Mouse (Mus musculus) cerebellum, postnatal 25 days (tissue): ENCODE results near the gene Shkbp1.
A peak's percentile ranks its signal among the peaks of the same experiment; 100 is the strongest.

ENCODE experiments used
- DNase-seq, 2 experiments: peaks; one replicate each; pipeline ENCODE4 v3.0.0; 2021; ENCODE audit warnings: mixed read lengths in 2 of 2

Shkbp1 gene

DNA sequence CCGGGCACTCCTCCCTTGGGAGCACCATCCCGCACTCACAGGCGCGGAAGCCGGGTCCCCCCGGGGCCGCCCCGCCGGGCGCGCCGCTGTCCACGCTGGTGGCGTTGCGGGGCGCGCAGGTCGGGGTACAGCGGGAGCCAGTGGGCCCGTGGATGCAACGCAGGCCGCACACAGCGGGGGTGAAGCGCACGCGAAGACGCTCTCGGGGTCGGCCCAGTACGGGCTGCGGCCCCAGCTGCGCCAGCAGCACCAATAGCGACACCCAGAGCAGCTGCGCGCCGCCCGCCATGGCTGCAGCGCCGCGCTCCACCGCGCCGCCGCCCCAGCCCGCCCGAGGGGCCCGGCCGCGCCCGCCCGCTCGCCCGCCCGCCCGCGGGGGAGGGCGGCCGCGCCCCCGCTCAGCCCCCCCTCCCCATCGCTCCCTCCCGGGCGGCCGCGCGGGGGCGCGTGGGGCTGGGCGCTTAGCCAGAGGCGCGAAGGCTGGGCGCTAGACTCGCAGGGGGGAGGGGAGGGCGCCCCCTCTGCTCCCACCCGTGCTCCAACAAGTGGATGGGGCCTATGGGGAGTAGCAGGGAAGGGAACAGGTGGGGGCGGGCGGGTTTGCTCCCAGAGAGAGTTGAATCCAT lies 22.4 kb downstream of the Shkbp1 start:
- DNase-seq = no peak

GRCm38 (mm10) chr7:27332353-27333199 lies 23.2 kb downstream of the Shkbp1 start:
- DNase-seq = peak; percentile 77 to 88

DNA sequence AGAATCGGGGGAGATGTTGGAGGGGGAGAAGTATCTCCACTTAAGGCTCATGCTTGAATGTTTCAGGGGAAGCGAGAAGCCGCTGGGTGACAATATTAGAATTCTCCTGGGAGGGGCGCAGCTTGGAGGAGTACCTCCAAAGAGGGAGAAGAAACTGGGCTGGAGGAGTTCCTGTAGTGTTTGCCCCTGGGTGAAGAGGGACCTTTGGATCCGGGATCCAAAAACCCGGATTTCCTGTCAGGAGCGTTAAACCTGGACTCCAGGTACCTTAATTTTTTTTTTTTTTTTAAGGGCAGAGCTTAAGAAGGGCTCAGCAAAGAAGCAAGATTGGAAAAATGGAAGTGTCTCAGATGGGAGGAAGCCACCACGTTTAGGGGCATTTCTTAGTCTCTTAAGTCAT lies 24.0 kb downstream of the Shkbp1 start:
- no peak for DNase-seq

DNA sequence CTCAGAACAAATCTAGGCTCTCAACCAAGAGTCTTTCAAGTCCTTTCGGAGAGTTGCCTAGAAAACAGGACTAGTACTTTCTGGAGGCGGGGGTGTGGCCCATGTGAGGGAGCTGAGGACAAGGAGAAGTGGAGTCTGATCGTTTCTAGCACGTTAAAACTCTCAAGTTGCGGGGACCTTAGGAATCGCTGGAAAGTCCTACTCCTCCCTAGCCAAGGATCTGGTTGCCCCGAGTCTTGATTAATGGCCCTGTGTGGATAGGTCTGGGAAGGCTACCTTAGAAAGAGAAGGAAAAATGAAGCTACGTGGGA lies 24.3 kb downstream of the Shkbp1 start:
- no peak for DNase-seq

- peak; percentile 55 to 74 for DNase-seq
These were observed 24.9 kb downstream of the Shkbp1 start for GRCm38 (mm10) chr7:27330709-27331540.

DNA sequence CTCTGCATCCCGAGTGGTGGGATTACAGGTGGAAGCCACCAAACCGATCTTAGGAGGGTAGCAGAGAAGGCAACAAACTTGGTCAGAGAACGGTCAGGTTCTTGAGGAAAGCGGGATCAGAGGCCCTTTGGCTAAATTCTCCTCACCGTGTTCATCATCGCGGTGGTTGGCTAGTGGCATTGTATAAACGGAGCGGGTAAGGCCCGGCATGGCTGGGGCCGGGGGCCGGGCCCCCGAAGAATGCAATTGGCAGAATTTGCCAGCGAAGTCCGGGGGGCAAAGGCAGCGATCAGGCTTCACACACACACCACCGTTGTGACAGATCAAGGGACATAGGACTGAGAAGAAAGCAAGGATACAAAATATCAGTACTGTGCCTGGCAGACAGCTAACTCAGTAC lies 25.8 kb downstream of the Shkbp1 start:
- no peak for DNase-seq

- peak; percentile 87 to 93 for DNase-seq
These were observed 26.4 kb downstream of the Shkbp1 start for GRCm38 (mm10) chr7:27329326-27329947.

DNA sequence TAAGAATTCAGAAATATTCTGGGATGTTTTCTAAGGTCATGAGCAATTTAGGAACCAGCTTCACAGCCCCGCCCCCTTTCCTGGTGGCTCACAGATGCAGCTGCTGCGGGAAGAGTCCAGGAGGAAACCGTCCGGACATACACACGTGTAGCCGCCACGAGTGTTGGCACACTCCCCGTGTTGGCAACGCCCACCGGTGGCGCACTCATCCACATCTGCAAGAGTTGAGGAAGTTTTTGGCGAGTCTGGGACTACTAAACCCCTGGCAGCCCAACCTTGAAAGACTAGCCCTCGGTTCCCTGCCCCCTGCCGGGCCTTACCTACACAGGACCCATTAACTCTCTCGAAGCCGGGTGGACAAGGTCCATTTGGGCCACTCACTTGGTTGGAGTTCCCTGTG lies 27.2 kb downstream of the Shkbp1 start:
- no peak for DNase-seq

- DNase-seq = no peak
These were observed 27.7 kb downstream of the Shkbp1 start for GRCm38 (mm10) chr7:27328161-27328560.

DNA sequence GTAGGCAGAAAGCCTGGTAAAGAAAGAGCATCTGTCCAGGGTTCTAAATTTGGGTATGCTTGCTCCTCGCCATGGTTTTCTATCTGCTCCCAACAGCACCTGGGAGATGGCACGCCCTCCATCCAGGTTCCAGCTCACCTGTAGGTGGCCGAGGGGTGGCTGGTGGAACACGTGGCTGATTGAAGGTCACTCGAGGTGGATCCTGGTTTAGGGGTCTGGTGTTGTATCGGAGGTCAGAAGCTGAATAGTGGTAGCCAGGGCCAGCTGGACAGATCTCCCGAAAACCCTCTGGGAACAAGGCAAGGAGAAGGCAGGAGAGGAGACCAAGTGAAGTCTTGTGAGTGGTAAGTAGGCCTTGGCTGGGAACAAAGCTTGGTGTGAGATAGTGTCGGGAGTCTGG lies 28.3 kb downstream of the Shkbp1 start:
- DNase-seq = no peak

DNA sequence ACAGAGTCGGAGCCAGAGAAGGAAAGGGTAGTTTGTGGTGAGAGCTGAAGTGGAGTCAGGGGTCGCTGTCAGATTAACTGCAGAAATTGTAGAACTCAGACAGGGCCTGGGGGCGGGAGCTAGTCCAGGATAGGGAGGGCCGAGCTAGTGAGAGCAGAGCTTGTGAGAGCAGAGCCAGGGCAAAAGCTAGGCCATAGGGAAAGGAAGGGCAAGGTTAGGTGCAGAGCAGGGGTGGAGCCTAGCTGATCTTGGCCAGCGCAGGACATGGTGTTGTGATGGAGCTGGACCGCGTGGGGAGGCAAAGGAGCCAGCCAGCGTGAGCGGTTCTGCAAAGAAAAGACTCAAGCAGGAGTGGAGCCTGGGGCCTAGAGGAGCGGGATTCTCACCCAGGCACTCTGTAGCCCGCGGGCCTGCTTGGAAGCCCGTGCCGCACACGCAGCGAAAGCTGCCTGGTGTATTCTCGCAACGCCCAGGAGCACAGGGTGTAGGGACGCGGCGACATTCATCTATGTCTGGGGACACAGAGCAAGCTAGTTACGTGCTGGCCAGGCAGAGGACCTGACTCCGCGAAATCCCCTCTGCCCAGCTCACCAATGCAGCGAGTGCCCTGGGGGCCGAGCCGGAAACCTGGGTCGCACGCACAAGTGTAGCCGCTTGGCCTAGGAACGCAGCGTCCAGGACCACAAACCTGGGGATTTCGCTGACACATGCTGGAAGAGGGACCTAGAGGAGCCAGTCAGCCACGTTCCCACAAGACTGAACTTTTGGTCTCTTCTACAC lies 29.5 kb downstream of the Shkbp1 start:
- DNase-seq = peak; percentile 62 to 69

- peak; percentile 49 to 68 for DNase-seq
These were observed 30.1 kb downstream of the Shkbp1 start for GRCm38 (mm10) chr7:27325697-27326096.

- no peak for DNase-seq
These were observed 30.9 kb downstream of the Shkbp1 start for GRCm38 (mm10) chr7:27324928-27325327.

DNA sequence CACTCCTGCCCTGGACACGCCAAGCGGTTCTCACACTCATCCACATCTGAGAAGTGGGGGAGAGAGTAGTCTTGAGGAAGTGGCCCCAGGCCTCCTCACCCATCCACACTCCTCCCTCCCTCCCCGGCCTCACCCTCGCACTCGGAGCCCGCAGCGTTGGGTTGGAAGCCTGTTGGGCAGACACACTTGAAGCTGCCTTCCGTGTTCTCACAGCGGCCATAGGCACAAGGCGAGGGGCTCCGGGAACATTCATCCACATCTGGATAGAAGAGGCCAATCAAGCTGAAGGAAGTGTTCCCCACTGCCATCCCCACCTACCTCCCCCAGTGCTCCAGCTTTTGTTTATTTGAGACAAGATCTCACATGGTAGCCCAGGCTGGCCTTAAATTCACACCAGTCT lies 31.7 kb downstream of the Shkbp1 start:
- DNase-seq = no peak

GRCm38 (mm10) chr7:27323001-27323400 lies 32.8 kb downstream of the Shkbp1 start:
- no peak for DNase-seq

DNA sequence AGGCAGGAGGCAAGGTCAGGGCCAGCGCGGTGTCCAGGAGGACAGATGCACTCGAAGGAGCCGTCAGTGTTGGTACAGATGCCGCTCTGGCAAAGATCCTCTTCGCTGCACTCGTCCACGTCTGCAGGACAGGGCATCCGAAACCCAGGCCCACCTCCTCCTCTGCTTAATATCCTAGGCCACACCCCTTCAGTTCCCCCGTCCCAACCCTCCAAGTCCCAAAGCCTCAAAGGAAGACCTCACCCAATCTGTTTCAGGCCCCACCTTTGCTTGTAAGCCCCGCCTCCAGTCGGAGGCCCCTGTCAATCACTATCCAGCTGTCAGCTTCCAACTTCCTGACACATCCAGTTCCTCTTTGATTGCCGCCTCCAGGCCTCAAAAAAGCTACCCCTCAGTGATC lies 33.5 kb downstream of the Shkbp1 start:
- DNase-seq = no peak

DNA sequence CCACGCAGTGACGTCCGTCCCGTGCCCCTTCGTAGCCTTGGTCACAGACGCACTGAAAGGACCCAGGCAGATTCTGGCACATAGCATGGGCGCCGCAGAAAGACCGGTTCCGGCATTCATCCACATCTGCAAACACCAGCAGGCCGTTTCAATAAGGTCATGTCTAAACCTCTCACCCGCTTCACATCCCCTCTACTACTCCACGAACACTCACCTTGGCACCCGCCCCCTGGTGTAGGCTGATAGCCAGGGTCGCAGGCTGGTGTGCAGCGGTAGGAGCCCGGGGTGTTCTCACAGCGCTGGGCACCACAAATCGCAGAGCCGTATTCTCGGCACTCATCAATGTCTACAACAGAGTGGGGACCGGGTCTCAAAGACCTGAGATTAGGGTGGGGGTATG lies 36.4 kb downstream of the Shkbp1 start:
- no peak for DNase-seq

- peak; percentile 46 to 62 for DNase-seq
These were observed 39.9 kb downstream of the Shkbp1 start for GRCm38 (mm10) chr7:27315958-27316357.

- no peak for DNase-seq
These were observed 41.4 kb downstream of the Shkbp1 start for GRCm38 (mm10) chr7:27314393-27314792.

GRCm38 (mm10) chr7:27311651-27312284 lies 44.1 kb downstream of the Shkbp1 start:
- DNase-seq = no peak

- no peak for DNase-seq
These were observed 44.8 kb downstream of the Shkbp1 start for GRCm38 (mm10) chr7:27310996-27311535.

DNA sequence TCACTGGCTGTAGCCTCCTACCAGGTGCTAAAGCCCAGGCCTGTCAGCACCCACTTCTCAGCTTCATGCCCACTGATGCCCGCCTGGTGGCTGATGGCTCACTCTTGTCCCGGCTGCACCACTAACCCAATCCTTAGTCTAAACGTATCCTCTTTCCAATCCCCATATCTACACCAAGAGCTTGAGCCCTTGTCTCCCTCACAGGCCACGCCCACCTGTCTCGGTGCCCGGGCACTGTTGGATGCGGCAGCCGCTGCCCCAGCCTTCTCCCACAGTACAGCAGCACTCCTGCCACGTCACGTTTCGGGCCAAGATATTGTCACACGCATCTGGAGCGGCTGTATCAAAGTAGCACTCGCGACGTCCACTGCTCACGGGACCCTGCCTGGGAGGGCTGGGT lies 45.5 kb downstream of the Shkbp1 start:
- DNase-seq = peak; percentile 73 to 82
